Mouse (Mus musculus): ENCODE results near the gene Amigo1. TPM values are rescaled to one million over a fixed set of nuclear protein-coding genes. Genes with fewer than 3 reads are reported as not detected.

Amigo1 gene
- polyA plus RNA-seq, 1 experiment from 2014 or later: 3.0 TPM

DNA sequence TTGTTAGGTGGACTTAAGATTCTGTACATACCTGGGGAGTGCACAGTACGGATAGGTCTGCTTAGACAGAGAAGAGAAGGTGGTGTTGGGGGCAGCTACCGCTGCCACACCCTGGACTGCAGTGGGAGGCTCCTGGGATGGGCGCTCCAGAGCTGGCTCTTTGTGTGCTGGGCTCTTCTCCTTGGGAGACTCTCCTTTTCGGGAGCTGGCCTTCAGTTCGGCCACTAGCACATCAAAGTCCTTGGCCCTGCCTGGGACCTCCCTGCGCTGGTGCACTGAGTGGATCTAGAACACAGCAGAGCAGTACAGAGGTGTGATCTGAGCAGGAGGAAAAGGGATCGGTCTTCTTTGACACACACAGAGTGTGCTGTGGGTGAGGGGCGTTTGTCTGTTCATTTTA is 19.5 kb downstream of the Amigo1 start:
- H3K9me3 ChIP-seq (replicated peaks): no peaks in the 10 kb centered on the region
- peaks cover 74% of the 10 kb centered on the region for H3K36me3 ChIP-seq
- no peak overlapping the region for H3K4me3 ChIP-seq
- 91% methylated on average over 8 of the region's 8 CpGs for WGBS
- H3K27ac ChIP-seq: no peak overlapping the region
- no peaks in the 10 kb centered on the region for H3K27me3 ChIP-seq (ENCODE audit: low read depth, poor library complexity, severe bottlenecking)
- peaks cover 50% of the 10 kb centered on the region for H3K4me1 ChIP-seq
- no peak for DNase-seq (ENCODE audit: low spot score)

GRCm38 (mm10) chr3:108206731-108207375 is 20.7 kb downstream of the Amigo1 start:
- Histone ChIP-seq H3K9me3 (replicated peaks) (no peaks in the 10 kb centered on the region), H3K4me3 (no peak overlapping the region), H3K36me3 (peaks cover 70% of the 10 kb centered on the region), H3K27me3 (ENCODE audit: low read depth, poor library complexity, severe bottlenecking) (no peaks in the 10 kb centered on the region), H3K4me1 (peaks cover 49% of the 10 kb centered on the region), H3K27ac (no peak overlapping the region)
- WGBS: 92% methylated on average over 15 of the region's 15 CpGs
- no peak for DNase-seq (ENCODE audit: low spot score)

- peak overlapping the region; percentile 99 for H3K27ac ChIP-seq
- no peaks in the 10 kb centered on the region for H3K9me3 ChIP-seq (replicated peaks)
- peaks cover 32% of the 10 kb centered on the region for H3K4me1 ChIP-seq
- 79% methylated on average over 3 of the region's 3 CpGs for WGBS
- DNase-seq (ENCODE audit: low spot score): no peak
- H3K36me3 ChIP-seq: peaks cover 49% of the 10 kb centered on the region
- H3K4me3 ChIP-seq: peak overlapping the region; percentile 68
- H3K27me3 ChIP-seq (ENCODE audit: low read depth, poor library complexity, severe bottlenecking): no peaks in the 10 kb centered on the region
These were observed 22.9 kb downstream of the Amigo1 start for GRCm38 (mm10) chr3:108209001-108209400.

DNA sequence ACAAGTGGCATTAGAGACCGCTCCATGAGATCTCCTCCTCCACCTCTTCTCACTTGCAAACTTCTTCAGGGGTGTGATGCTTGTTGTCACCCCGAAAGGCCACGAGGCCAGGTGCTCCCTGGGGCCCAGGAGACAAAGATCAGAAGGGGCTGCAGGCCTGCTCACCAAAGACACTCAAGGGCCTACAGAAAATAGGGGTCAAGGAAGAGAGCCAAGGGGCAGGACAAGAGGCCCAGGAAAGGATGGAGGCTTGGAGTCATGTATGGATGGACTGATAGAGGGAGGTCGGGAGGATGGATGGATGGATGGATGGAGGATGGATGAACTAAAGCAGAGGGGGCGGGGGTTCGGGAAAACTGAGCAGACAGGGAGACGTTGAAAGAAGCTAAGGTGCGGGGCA is 23.4 kb downstream of the Amigo1 start:
- H3K4me3 ChIP-seq: peak overlapping the region; percentile 68
- H3K27me3 ChIP-seq (ENCODE audit: low read depth, poor library complexity, severe bottlenecking): no peaks in the 10 kb centered on the region
- H3K27ac ChIP-seq: peak overlapping the region; percentile 99
- WGBS: 10% methylated on average over 8 of the region's 8 CpGs
- peaks cover 31% of the 10 kb centered on the region for H3K4me1 ChIP-seq
- no peaks in the 10 kb centered on the region for H3K9me3 ChIP-seq (replicated peaks)
- H3K36me3 ChIP-seq: peaks cover 44% of the 10 kb centered on the region
- DNase-seq (ENCODE audit: low spot score): no peak

DNA sequence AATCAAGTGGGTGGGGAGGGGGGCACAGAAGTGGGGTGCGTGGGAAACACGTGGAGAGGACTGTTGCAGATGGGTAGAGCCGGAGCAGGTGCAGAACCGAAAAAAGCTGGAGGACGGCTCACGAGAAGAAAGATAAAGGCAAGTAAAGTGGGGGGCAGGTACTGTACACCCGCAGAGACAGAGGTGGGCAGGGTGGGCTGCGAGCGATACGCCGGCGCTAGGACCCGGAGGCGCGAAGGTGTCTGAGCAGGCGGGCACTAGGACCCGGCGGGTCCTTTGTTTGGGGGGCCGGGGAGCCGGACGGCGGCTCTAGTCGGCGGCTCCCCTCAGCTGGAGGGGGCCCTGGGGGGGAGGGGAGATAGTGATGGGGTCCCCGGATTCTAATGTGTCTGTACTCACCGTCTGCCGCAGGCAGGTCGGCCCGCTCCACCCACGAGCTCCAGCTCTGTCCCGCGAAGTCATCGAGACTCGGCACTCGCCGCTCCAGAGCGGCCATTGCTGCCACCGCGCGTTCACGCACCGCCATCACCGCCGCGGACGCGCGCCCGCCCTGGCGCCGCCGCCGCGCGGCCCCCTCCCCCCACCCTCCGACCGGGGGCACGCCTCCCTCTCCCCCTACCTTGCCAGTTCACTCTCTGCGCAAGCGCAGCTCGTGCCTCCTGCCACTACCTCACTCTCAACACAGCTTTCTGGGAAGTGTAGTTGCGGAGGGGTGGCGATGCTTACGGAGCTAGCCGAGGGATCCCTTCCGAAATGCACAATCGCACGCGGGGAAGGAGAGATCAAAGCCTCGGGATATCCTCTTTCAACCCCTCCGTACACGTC is 24.0 kb downstream of the Amigo1 start:
- Histone ChIP-seq H3K4me1 (peaks cover 31% of the 10 kb centered on the region), H3K36me3 (peaks cover 37% of the 10 kb centered on the region), H3K27ac (peak overlapping the region; percentile 99), H3K9me3 (replicated peaks) (no peaks in the 10 kb centered on the region), H3K27me3 (ENCODE audit: low read depth, poor library complexity, severe bottlenecking) (no peaks in the 10 kb centered on the region), H3K4me3 (peak overlapping the region; percentile 68)
- WGBS: under 1% methylated on average over 58 of the region's 72 CpGs
- peak; percentile 97 for DNase-seq (ENCODE audit: low spot score)

DNA sequence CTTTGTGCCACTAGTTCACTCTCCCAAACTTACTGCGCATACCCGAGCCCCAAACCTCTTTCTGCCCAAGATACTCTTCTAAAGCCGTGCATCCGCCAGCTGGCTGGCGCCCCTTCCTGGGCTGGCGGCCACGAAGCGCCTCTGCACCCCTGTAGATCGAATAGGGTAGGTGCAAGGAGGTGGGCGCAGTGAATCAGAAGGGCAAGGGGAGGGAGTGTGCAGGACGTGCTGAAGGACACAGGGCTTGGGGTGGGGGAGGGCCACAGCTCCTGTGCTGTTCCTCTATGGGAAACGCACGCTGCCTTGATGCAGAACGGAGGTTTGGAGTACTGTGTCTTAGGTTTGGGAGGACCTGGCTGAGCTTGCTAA is 24.6 kb downstream of the Amigo1 start, which contains the start of gene Atxn7l2:
Gene Atxn7l2, minus strand, starts transcription at position 164 of the 369 bp plus-strand sequence.
- WGBS: under 1% methylated on average over 14 of the region's 14 CpGs
- DNase-seq (ENCODE audit: low spot score): no peak
- no peaks in the 10 kb centered on the region for H3K27me3 ChIP-seq (ENCODE audit: low read depth, poor library complexity, severe bottlenecking)
- H3K36me3 ChIP-seq: peaks cover 31% of the 10 kb centered on the region
- H3K4me3 ChIP-seq: peak within 1 kb of the TSS; percentile 68
- H3K4me1 ChIP-seq: peaks cover 31% of the 10 kb centered on the region
- H3K9me3 ChIP-seq (replicated peaks): no peaks in the 10 kb centered on the region
- peak within 1 kb of the TSS; percentile 99 for H3K27ac ChIP-seq

DNA sequence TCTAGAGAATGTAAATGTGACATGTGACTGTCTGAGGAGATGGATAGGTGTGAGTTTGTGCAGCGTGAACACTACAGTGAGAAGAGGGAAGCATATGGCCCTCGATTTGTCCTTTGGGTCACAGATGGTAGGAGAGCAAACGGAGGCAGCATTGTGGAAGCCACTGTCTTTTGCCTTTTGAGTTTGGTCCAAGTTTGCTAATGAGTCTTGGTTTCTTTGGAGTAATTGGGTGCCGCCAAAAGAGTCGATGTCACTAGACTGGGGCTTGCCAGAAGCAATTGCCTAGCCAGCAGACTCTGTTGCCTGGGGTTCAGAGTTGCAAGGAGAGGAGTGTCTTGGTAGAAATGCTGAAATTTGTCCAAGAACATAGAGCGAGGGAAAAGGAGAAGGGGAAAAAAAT is 25.7 kb downstream of the Amigo1 start:
- Histone ChIP-seq H3K4me1 (peaks cover 31% of the 10 kb centered on the region), H3K27ac (no peak overlapping the region), H3K27me3 (ENCODE audit: low read depth, poor library complexity, severe bottlenecking) (peaks cover 5% of the 10 kb centered on the region; the same call in 1 of the 2 replicates), H3K36me3 (peaks cover 20% of the 10 kb centered on the region), H3K4me3 (no peak overlapping the region), H3K9me3 (replicated peaks) (no peaks in the 10 kb centered on the region)
- no peak for DNase-seq (ENCODE audit: low spot score)
- 87% methylated on average over 6 of the region's 6 CpGs for WGBS

DNA sequence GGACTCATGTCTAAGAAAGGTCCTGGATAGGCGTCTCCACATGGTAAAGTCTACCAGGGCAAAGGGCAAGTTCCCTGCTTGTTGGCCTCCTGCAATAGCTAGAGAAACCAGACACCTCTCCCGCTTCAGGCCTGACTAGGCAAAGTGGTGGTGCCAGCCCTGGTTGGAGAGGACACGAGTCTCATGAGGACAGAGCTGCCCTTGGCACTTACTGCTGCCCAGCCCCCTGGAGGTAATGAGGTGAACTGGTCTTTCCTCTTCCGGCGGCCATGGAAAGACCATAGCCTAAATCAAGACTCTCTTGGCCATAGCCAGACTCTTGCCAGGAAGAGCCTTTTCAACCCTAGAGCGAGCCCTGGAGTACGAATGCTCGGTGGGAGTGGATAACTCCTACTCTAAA is 26.3 kb downstream of the Amigo1 start:
- H3K4me3 ChIP-seq: no peak overlapping the region
- peaks cover 15% of the 10 kb centered on the region for H3K36me3 ChIP-seq
- H3K27me3 ChIP-seq (ENCODE audit: low read depth, poor library complexity, severe bottlenecking): peaks cover 5% of the 10 kb centered on the region; the same call in 1 of the 2 replicates
- H3K9me3 ChIP-seq (replicated peaks): no peaks in the 10 kb centered on the region
- DNase-seq (ENCODE audit: low spot score): no peak
- WGBS: 80% methylated on average over 8 of the region's 8 CpGs
- H3K27ac ChIP-seq: no peak overlapping the region
- peaks cover 31% of the 10 kb centered on the region for H3K4me1 ChIP-seq

DNA sequence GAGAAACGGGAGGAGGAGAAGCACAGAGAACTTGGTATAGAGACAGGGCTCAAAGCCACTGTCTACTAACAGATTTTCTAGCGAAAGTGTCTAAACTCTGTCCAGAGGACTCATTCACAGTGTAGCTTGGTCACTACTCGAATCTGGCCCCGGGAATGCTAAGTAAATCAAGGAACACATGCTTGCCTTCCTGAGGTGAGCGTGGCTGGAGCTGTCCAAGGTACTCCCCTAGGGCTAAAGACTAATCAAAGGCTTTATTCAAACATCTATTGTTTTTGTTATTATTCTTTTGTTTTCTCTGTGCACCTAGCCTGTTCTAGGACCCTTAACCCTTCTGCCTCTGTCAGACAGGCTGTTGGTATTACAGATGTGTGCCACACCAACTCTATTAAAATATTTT is 28.6 kb downstream of the Amigo1 start:
- DNase-seq (ENCODE audit: low spot score): peak; percentile 69
- H3K27me3 ChIP-seq (ENCODE audit: low read depth, poor library complexity, severe bottlenecking): peaks cover 11% of the 10 kb centered on the region; the same call in 1 of the 2 replicates
- H3K4me1 ChIP-seq: peaks cover 12% of the 10 kb centered on the region

DNA sequence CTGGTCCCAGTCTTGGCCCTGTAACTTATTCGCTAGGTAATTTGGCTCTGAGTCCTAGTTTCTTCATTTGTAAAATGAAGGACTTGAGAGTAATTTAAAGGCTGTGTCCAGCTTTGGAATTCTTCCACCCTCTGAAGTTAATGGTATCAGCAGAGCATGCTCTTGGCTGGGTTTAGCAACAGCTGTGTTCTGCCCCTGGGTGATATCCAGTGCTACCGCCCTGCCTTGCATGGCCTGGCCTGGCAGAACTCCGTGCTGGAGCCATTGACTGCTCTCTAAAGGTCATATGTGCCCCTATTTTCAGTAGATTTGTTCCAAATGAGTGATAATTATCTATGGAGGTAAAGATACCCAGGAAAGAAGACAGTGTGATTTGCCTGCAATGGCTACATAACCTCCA is 34.5 kb downstream of the Amigo1 start:
- Histone ChIP-seq H3K9me3 (replicated peaks) (no peaks in the 10 kb centered on the region), H3K27ac (no peak overlapping the region), H3K27me3 (ENCODE audit: low read depth, poor library complexity, severe bottlenecking) (peaks cover 63% of the 10 kb centered on the region), H3K4me3 (no peak overlapping the region), H3K36me3 (no peaks in the 10 kb centered on the region), H3K4me1 (peaks cover 1% of the 10 kb centered on the region)
- DNase-seq (ENCODE audit: low spot score): no peak
- 84% methylated on average over 3 of the region's 3 CpGs for WGBS

More for the DNA sequence above, 28.6 kb downstream of the Amigo1 start:
- H3K36me3 ChIP-seq: no peaks in the 10 kb centered on the region
- no peak overlapping the region for H3K27ac ChIP-seq
- no peak overlapping the region for H3K4me3 ChIP-seq
- WGBS: 20% methylated on average over 5 of the region's 5 CpGs
- H3K9me3 ChIP-seq (replicated peaks): no peaks in the 10 kb centered on the region

- peak; percentile 71 for DNase-seq (ENCODE audit: low spot score)
- Histone ChIP-seq H3K9me3 (replicated peaks) (no peaks in the 10 kb centered on the region), H3K27me3 (ENCODE audit: low read depth, poor library complexity, severe bottlenecking) (peaks cover 83% of the 10 kb centered on the region), H3K4me3 (peak overlapping the region; percentile 55), H3K4me1 (peaks cover 13% of the 10 kb centered on the region), H3K36me3 (no peaks in the 10 kb centered on the region), H3K27ac (peak overlapping the region; percentile 70)
- 3% methylated on average over 61 of the region's 67 CpGs for WGBS
These were observed 39.8 kb downstream of the Amigo1 start for GRCm38 (mm10) chr3:108225711-108226557.

- H3K9me3 ChIP-seq (replicated peaks): no peaks in the 10 kb centered on the region
- peak within 1 kb of the TSS; percentile 55 for H3K4me3 ChIP-seq
- peaks cover 75% of the 10 kb centered on the region for H3K27me3 ChIP-seq (ENCODE audit: low read depth, poor library complexity, severe bottlenecking)
- H3K27ac ChIP-seq: peak within 1 kb of the TSS; percentile 70
- 6% methylated on average over 44 of the region's 44 CpGs for WGBS
- DNase-seq (ENCODE audit: low spot score): no peak
- H3K4me1 ChIP-seq: peaks cover 13% of the 10 kb centered on the region
- no peaks in the 10 kb centered on the region for H3K36me3 ChIP-seq
These were observed 40.6 kb downstream of the Amigo1 start, which contains the start of gene Sypl2 for GRCm38 (mm10) chr3:108226558-108227350. Gene Sypl2 (minus strand): TSS chr3:108226648.
